Mouse (Mus musculus): ENCODE measurements around the gene Dlgap1.

DNA sequence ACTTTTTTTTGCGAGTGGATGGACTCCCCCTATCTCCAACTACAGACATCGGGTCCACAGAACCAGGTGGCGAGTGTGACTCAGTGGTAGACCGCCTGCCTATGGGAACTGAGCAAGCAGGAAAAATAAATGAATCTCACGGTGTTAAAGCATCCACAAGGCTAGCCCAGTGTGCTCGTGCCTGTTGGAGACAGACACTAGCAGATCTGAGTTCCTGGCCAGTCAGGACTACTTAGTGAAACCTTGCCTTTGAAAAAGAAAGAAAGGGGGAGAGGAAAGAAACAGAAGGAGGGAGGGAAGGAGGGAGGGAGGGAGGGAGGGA is 738.9 kb downstream of the Dlgap1 start:
- TF ChIP-seq FLI1 (IDR thresholded peaks at IDR 0.05; ENCODE audit: low read length) (no peak), GATA1 (IDR thresholded peaks at IDR 0.05; ENCODE audit: borderline replicate concordance, low read length) (no peak)
